Mouse (Mus musculus) frontal cortex, adult 2 months (tissue): Measurements from ENCODE around the gene Cc2d1a. TPM values are rescaled to one million over a fixed set of nuclear protein-coding genes. Genes with fewer than 3 reads are reported as not detected.

Source experiments
- DNase-seq, 2 experiments: peaks; one replicate each; pipeline ENCODE4 v3.0.0; 2022; ENCODE audit warnings: low spot score in 1 of 2; ENCODE audit errors: extremely low spot score in 1 of 2
- polyA plus RNA-seq: library from polyadenylated mRNA; depleted of rRNA; stranded (reverse); fragments of >200 nt; gene quantifications from 2 replicates; pipeline ENCODE4 v1.2.3, GENCODE M21; 2012; rRNA removed

Gene Cc2d1a
- polyA plus RNA-seq, 1 experiment: 40.2 TPM

GRCm38 (mm10) chr8:84105676-84106075, 42.1 kb downstream of the Cc2d1a start:
- no peak for DNase-seq

GRCm38 (mm10) chr8:84104697-84105609, 42.8 kb downstream of the Cc2d1a start, which contains the start of gene Dcaf15:
Dcaf15 (minus strand) TSS chr8:84104768.
- DNase-seq: peak; percentile 98 to 99

- DNase-seq: peak in 1 of 2 experiments; percentile 36
These were observed 43.5 kb downstream of the Cc2d1a start for GRCm38 (mm10) chr8:84104221-84104620.

- DNase-seq: no peak
These were observed 44.1 kb downstream of the Cc2d1a start for GRCm38 (mm10) chr8:84103601-84104000.

GRCm38 (mm10) chr8:84101476-84102270, 46.1 kb downstream of the Cc2d1a start:
- no peak for DNase-seq

GRCm38 (mm10) chr8:84098376-84098775, 49.4 kb downstream of the Cc2d1a start:
- DNase-seq: no peak

- no peak for DNase-seq
These were observed 51.7 kb downstream of the Cc2d1a start for GRCm38 (mm10) chr8:84096061-84096460.

GRCm38 (mm10) chr8:84090585-84090984, 57.2 kb downstream of the Cc2d1a start:
- DNase-seq: no peak

- no peak for DNase-seq
These were observed 58.5 kb downstream of the Cc2d1a start for GRCm38 (mm10) chr8:84089277-84089676.

- no peak for DNase-seq
These were observed 59.9 kb downstream of the Cc2d1a start for GRCm38 (mm10) chr8:84087821-84088220.

- no peak for DNase-seq
These were observed 60.6 kb downstream of the Cc2d1a start for GRCm38 (mm10) chr8:84087156-84087555.

GRCm38 (mm10) chr8:84084341-84085115, 63.2 kb downstream of the Cc2d1a start:
- DNase-seq: no peak

- DNase-seq: no peak
These were observed 63.9 kb downstream of the Cc2d1a start for GRCm38 (mm10) chr8:84083829-84084241.

Other genes starting within 250 kb of the Cc2d1a start
- gene Adgrl1, start 247.8 kb downstream of the Cc2d1a start, polyA plus RNA-seq: 199 and 247 TPM in 2 replicates
- gene Gm10644, start 192.7 kb downstream of the Cc2d1a start, polyA plus RNA-seq: 0.63 and 0.68 TPM in 2 replicates
- 1.2 and 1.6 TPM in 2 replicates for gene Asf1b, start 192.4 kb downstream of the Cc2d1a start, polyA plus RNA-seq
- gene Prkaca, start 174.9 kb downstream of the Cc2d1a start, polyA plus RNA-seq: 161 and 176 TPM in 2 replicates
- gene Samd1, start 150.3 kb downstream of the Cc2d1a start, polyA plus RNA-seq: 47.4 and 48.4 TPM in 2 replicates
- not detected in 2 replicates for gene 1700067K01Rik, start 146.4 kb downstream of the Cc2d1a start, polyA plus RNA-seq
- 1.4 and 2.4 TPM in 2 replicates for gene 2210011C24Rik, start 135.8 kb downstream of the Cc2d1a start, polyA plus RNA-seq
- 1.9 and 2.2 TPM in 2 replicates for gene Palm3, start 126.5 kb downstream of the Cc2d1a start, polyA plus RNA-seq
- gene Il27ra, start 105.3 kb downstream of the Cc2d1a start, polyA plus RNA-seq: 0.40 and 0.42 TPM in 2 replicates
- gene Rln3, start 102.9 kb downstream of the Cc2d1a start, polyA plus RNA-seq: not detected in 2 replicates
- 3.7 and 5.3 TPM in 2 replicates for gene Gm10643, start 82.8 kb downstream of the Cc2d1a start, polyA plus RNA-seq
- 36.6 and 37.9 TPM in 2 replicates for gene Rfx1, start 81.1 kb downstream of the Cc2d1a start, polyA plus RNA-seq
- 32.9 and 40.8 TPM in 2 replicates for gene Dcaf15, start 43.2 kb downstream of the Cc2d1a start, polyA plus RNA-seq
- 0.04 and 0.08 TPM in 2 replicates for gene Podnl1, start 21.9 kb downstream of the Cc2d1a start, polyA plus RNA-seq
- gene 4930432K21Rik, start 89 bp upstream of the Cc2d1a start, polyA plus RNA-seq: 2.6 and 2.9 TPM in 2 replicates
- 2.1 and 2.6 TPM in 2 replicates for gene Nanos3, start 37.3 kb upstream of the Cc2d1a start, polyA plus RNA-seq
- 13.7 TPM in 2 replicates for gene Zswim4, start 89.1 kb upstream of the Cc2d1a start, polyA plus RNA-seq
- 216 and 261 TPM in 2 replicates for gene D8Ertd738e, start 101.8 kb upstream of the Cc2d1a start, polyA plus RNA-seq
- 26.0 and 30.5 TPM in 2 replicates for gene Mri1, start 109.4 kb upstream of the Cc2d1a start, polyA plus RNA-seq
- 34.8 and 35.6 TPM in 2 replicates for gene Ccdc130, start 122.4 kb upstream of the Cc2d1a start, polyA plus RNA-seq
- 130 and 131 TPM in 2 replicates for gene Cacna1a, start 240.5 kb upstream of the Cc2d1a start, polyA plus RNA-seq